Mouse (Mus musculus) lung, embryonic 14.5 days (tissue): ENCODE data around the gene Atxn1. TPM values are rescaled to one million over a fixed set of nuclear protein-coding genes. Genes with fewer than 3 reads are reported as not detected.

Experiments
- ATAC-seq: fragments of 200-750 bp; cut with Nextera tagmentation; 2 replicates; pipeline ENCODE4 v1.8.0; 2017; ENCODE audit warnings: mild to moderate bottlenecking, moderate TSS enrichment, moderate library complexity; ENCODE audit not compliant: insufficient read depth
- DNase-seq: peaks from one replicate; pipeline ENCODE4 v3.0.0-alpha.2; 2015
- H3K27ac ChIP-seq: fragments of 300-500 bp; sonication (generic); 2 replicates; pipeline ENCODE4 v1.5.1; 2014; ENCODE audit warnings: low read depth, mild to moderate bottlenecking, moderate library complexity
- H3K27me3 ChIP-seq: fragments of 300-500 bp; sonication (generic); 2 replicates; pipeline ENCODE4 v1.6.1; 2014; ENCODE audit warnings: low read length, control low read depth; ENCODE audit not compliant: insufficient read depth
- H3K36me3 ChIP-seq: fragments of 300-500 bp; sonication (generic); 2 replicates; pipeline ENCODE4 v1.6.1; 2014; ENCODE audit warnings: control low read depth; ENCODE audit not compliant: insufficient read depth
- H3K4me1 ChIP-seq: fragments of 300-500 bp; sonication (generic); 2 replicates; pipeline ENCODE4 v1.6.1; 2014; ENCODE audit warnings: antibody characterized with exemption, control low read depth; ENCODE audit not compliant: insufficient read depth
- H3K4me2 ChIP-seq: fragments of 300-500 bp; sonication (generic); 2 replicates; pipeline ENCODE4 v1.6.1; 2014; ENCODE audit warnings: mild to moderate bottlenecking
- H3K4me3 ChIP-seq: fragments of 300-500 bp; sonication (generic); 2 replicates; pipeline ENCODE4 v1.5.1; 2014; ENCODE audit warnings: low read depth, low read length
- H3K9ac ChIP-seq: fragments of 300-500 bp; sonication (generic); 2 replicates; pipeline ENCODE4 v1.6.1; 2014
- H3K9me3 ChIP-seq: fragments of 300-500 bp; sonication (generic); 2 replicates; pipeline ENCODE4 v1.6.1; 2016; ENCODE audit warnings: low read depth, low read length, control low read depth
- CTCF ChIP-seq: IDR thresholded peaks from 2 replicates; pipeline ENCODE4 v1.5.1; 2016; ENCODE audit warnings: antibody characterized with exemption, low read depth
- WGBS: fragments of 180-500 bp; shearing (Covaris S2); extraction: QIAGEN DNeasy Blood & Tissue Kit; methylation state at CpG from one replicate; pipeline ENCODE4 v1.1.7; 2014; 5-methylcytosine and 5-hydroxymethylcytosine counted together
- polyA plus RNA-seq: library from polyadenylated mRNA; unstranded; fragments of >200 nt; fragmentation: Nextera tagmentation; extraction: Ambion mirVana; gene quantifications from 2 replicates; pipeline ENCODE4 v1.2.1, GENCODE M21; 2014

Atxn1 gene
- polyA plus RNA-seq, 1 experiment from 2014 or later, result 3.9 TPM

DNA sequence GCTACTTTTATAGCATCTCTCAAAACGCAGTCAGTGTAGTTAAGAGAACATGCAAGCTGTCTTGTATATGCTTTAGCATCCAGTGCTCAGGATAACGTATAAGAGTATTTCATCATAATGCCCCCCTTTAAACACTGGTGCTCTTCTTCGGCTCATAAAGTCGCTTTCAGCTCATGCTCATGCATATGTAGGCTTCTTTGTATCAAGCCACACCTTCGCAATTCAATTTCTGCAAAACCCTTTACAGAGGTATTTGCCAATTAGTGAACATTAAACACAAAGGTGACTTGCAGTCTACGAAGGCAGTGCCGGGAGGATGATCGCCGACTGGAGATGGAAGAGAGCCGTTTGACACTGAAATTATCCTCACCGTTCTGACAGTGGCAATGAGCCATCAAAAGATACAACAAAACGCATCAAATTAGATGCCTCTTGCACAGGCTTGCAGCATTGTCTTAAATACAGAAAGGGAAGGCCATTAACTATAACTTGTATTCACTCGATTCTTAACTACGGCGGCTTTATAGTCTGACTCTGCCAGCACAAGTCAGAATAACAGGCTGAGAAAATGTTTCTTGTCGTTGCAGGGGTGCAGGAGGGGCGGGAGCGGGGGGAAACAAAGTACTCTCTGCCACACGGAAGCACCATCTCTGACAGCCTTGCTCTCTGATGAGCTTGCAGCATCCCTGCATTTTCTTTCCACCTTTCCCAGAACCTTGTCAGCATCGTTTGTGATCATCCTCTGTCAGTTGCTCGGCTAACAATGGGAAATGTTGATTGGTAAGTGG is 191.2 kb downstream of the Atxn1 start:
- DNase-seq (no peak), ATAC-seq (no peak)
- H3K9ac ChIP-seq, result no peak overlapping the region
- H3K27ac ChIP-seq, result no peak overlapping the region
- 74% methylated on average over 21 of the region's 21 CpGs for WGBS
- no peak for TF ChIP-seq CTCF
- no peak overlapping the region for H3K4me3 ChIP-seq
- no peaks in the 10 kb centered on the region for H3K9me3 ChIP-seq
- H3K36me3 ChIP-seq, result no peaks in the 10 kb centered on the region
- H3K4me1 ChIP-seq, result no peaks in the 10 kb centered on the region
- H3K4me2 ChIP-seq, result no peak overlapping the region
- no peaks in the 10 kb centered on the region for H3K27me3 ChIP-seq

DNA sequence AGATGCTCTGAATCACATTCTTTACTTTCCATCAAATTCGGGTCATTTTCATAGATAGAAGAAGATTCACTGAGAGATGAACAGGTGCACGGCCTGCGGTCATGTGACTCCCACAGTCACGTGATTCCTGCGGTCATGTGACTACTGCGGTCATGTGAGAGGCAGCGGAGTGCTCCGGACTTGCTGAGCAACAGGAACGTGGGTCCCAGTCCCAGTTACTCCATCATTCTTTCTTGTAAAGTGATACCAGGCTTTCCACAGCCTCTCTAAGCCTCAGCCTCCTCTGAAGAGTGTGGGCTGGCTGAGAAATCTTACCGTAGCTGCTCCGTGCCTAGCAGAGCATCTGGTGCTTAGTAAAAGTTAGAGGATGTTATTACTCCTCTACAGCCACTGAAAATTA is 195.1 kb downstream of the Atxn1 start:
- Histone ChIP-seq H3K4me3 (no peak overlapping the region), H3K4me1 (no peaks in the 10 kb centered on the region), H3K36me3 (no peaks in the 10 kb centered on the region), H3K9ac (no peak overlapping the region), H3K27me3 (no peaks in the 10 kb centered on the region), H3K9me3 (no peaks in the 10 kb centered on the region), H3K4me2 (no peak overlapping the region), H3K27ac (no peak overlapping the region)
- 92% methylated on average over 11 of the region's 11 CpGs for whole genome bisulfite sequencing
- DNase-seq (no peak), ATAC-seq (no peak)
- no peak for TF ChIP-seq CTCF

DNA sequence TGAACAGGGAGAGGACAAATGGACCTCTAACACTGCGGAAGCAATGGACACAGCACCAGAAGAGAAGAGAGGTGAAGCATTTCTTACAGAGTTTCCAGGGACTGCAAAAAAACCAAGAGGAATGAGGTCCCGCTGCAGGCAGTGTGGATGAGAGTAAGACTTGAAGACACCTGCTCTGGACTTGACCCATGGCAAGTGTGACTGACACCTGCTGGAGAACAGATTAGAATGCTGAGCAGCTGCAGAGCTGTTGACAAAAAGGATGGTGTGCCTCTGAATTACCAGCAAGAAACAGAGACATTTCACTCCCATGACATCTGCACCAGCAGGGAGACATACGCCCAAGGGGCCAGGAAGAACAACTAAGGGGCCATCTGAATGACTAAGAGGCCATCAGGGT is 196.6 kb downstream of the Atxn1 start:
- Histone ChIP-seq H3K4me1 (no peaks in the 10 kb centered on the region), H3K9me3 (no peaks in the 10 kb centered on the region), H3K36me3 (no peaks in the 10 kb centered on the region), H3K27me3 (no peaks in the 10 kb centered on the region), H3K27ac (no peak overlapping the region), H3K4me2 (no peak overlapping the region), H3K4me3 (no peak overlapping the region), H3K9ac (no peak overlapping the region)
- 80% methylated on average over 3 of the region's 3 CpGs for WGBS
- DNase-seq (no peak), ATAC-seq (no peak)
- peak; percentile 9; the same call in 1 of the 2 replicates for TF ChIP-seq CTCF

DNA sequence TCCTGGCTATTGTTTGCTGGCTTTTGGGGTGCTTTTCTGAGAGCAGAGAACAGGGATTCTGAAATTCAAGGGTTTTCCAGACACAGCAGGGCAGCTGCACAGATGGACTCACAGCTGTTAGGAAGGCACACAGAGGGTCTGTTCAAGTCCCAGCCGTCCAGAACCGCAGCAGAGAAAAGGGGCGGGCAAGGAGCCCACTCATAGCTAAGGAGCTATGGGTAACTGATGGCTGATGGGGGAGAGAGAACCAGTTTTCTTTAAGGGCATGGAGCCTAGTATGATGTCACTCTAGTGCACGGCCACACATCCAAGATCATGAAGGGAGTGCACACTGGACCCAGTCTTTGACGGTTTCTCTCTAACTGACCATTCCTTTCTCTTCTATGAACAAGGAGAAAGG is 200.5 kb downstream of the Atxn1 start:
- H3K4me3 ChIP-seq, result no peak overlapping the region
- ATAC-seq, result no peak
- H3K4me2 ChIP-seq, result no peak overlapping the region
- DNase-seq, result no peak
- no peaks in the 10 kb centered on the region for H3K4me1 ChIP-seq
- H3K27ac ChIP-seq, result no peak overlapping the region
- no peaks in the 10 kb centered on the region for H3K9me3 ChIP-seq
- H3K9ac ChIP-seq, result no peak overlapping the region
- no peak for TF ChIP-seq CTCF
- 75% methylated on average over 5 of the region's 5 CpGs for WGBS
- no peaks in the 10 kb centered on the region for H3K36me3 ChIP-seq
- no peaks in the 10 kb centered on the region for H3K27me3 ChIP-seq

DNA sequence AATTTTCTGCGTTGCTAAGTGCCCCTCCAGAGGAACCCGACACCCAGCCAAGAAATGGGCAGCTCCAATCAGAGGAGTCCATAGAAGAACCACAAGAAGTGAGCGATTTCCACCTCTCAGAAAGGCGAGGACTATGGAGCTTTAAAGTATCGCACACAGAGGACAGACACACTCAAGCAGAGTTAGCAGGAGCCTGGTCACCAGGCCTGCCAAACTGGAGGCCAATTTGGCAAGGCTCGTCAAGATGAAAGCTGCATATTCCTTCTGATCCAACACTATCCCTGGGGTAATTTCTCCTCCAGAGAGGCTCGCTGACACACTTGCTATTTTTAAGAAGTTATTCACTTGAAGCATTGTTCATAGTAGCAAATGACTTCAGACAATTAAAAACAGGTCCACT is 202.5 kb downstream of the Atxn1 start:
- Histone ChIP-seq H3K4me2 (no peak overlapping the region), H3K27me3 (no peaks in the 10 kb centered on the region), H3K9me3 (no peaks in the 10 kb centered on the region), H3K27ac (no peak overlapping the region), H3K36me3 (no peaks in the 10 kb centered on the region), H3K4me3 (no peak overlapping the region), H3K4me1 (no peaks in the 10 kb centered on the region), H3K9ac (no peak overlapping the region)
- 55% methylated on average over 7 of the region's 7 CpGs for WGBS
- DNase-seq, result no peak
- no peak for TF ChIP-seq CTCF
- ATAC-seq, result no peak

DNA sequence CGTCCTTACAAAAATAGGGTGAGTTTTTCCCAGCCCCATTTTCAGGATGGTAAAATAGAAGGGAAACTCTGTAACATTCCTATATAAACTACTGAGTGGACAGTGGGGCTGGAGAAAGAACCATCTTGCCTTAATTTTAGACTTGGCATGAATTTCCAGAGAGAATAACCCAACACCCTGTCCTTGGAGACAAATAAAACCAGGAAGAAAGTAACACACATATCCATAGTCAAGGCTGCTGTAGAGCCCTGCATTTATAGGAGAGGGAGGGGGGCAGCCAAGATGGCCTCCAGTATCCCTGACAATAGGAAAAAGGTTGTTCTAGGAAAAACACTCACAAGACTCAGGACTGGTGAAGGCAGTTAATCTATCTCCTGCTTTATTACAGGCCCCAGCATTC is 210.3 kb downstream of the Atxn1 start:
- WGBS, result 64% methylated on average over 1 of the region's 1 CpGs
- no peak overlapping the region for H3K27ac ChIP-seq
- H3K36me3 ChIP-seq, result no peaks in the 10 kb centered on the region
- DNase-seq (no peak), ATAC-seq (no peak)
- H3K4me3 ChIP-seq, result no peak overlapping the region
- H3K9me3 ChIP-seq, result no peaks in the 10 kb centered on the region
- no peak overlapping the region for H3K9ac ChIP-seq
- no peak overlapping the region for H3K4me2 ChIP-seq
- no peaks in the 10 kb centered on the region for H3K27me3 ChIP-seq
- no peaks in the 10 kb centered on the region for H3K4me1 ChIP-seq
- TF ChIP-seq CTCF, result no peak

DNA sequence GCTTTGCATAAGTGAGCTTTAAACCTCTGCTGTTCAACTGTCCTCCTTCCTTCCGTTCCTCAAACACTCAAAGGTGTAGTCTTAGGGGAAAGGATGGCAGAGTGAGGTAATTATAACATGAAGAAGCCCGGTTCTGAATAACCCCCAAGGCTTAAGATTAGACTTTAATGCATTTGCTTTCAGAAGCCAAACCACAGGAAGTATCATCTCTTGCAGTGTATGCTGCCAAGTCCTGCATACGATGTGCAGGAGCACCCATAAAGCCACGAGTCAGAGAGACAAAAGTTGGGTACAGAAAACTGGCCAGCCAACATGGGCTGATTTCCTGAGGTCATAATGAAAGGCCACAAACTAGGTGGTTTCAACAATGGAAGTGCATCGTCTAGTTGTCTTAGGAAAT is 212.3 kb downstream of the Atxn1 start:
- 71% methylated on average over 5 of the region's 5 CpGs for whole genome bisulfite sequencing
- no peak overlapping the region for H3K9ac ChIP-seq
- DNase-seq (no peak), ATAC-seq (no peak)
- no peaks in the 10 kb centered on the region for H3K36me3 ChIP-seq
- H3K27ac ChIP-seq, result no peak overlapping the region
- no peaks in the 10 kb centered on the region for H3K4me1 ChIP-seq
- H3K27me3 ChIP-seq, result no peaks in the 10 kb centered on the region
- TF ChIP-seq CTCF, result no peak
- H3K4me3 ChIP-seq, result no peak overlapping the region
- no peak overlapping the region for H3K4me2 ChIP-seq
- no peaks in the 10 kb centered on the region for H3K9me3 ChIP-seq
